Mouse (Mus musculus) neural tube, embryonic 14.5 days (tissue): ENCODE data around the gene Lbx1. TPM values are rescaled to one million over a fixed set of nuclear protein-coding genes. Genes with fewer than 3 reads are reported as not detected.

Source experiments
- ATAC-seq: fragments of 200-750 bp; cut with Nextera tagmentation; 2 replicates; pipeline ENCODE4 v1.8.0; 2017; ENCODE audit warnings: low read depth, mild to moderate bottlenecking, moderate TSS enrichment, moderate library complexity
- H3K27ac ChIP-seq: fragments of 300-500 bp; sonication (generic); 2 replicates; pipeline ENCODE4 v1.5.1; 2014; ENCODE audit warnings: low read depth, mild to moderate bottlenecking, control low read depth, low read length, moderate library complexity, mixed read lengths
- H3K27me3 ChIP-seq: fragments of 300-500 bp; sonication (generic); 2 replicates; pipeline ENCODE4 v1.6.1; 2014; ENCODE audit warnings: low read length; ENCODE audit not compliant: control insufficient read depth, insufficient read depth
- H3K36me3 ChIP-seq: fragments of 300-500 bp; sonication (generic); 2 replicates; pipeline ENCODE4 v1.6.1; 2014; ENCODE audit warnings: low read length, mixed read lengths; ENCODE audit not compliant: control insufficient read depth, insufficient read depth
- H3K4me1 ChIP-seq: fragments of 300-500 bp; sonication (generic); 2 replicates; pipeline ENCODE4 v1.6.1; 2014; ENCODE audit warnings: low read length; ENCODE audit not compliant: control insufficient read depth, insufficient read depth
- H3K4me2 ChIP-seq: fragments of 300-500 bp; sonication (generic); 2 replicates; pipeline ENCODE4 v1.6.1; 2014; ENCODE audit warnings: mild to moderate bottlenecking, low read depth, low read length, control low read depth
- H3K4me3 ChIP-seq: fragments of 300-500 bp; sonication (generic); 2 replicates; pipeline ENCODE4 v1.5.1; 2014; ENCODE audit warnings: low read depth, low read length, control low read depth, mixed read lengths
- H3K9ac ChIP-seq: fragments of 300-500 bp; sonication (generic); replicated peaks from 2 replicates; pipeline ENCODE4 v1.6.1; 2014; ENCODE audit warnings: low read depth, mild to moderate bottlenecking, control low read depth, low read length, mixed read lengths
- H3K9me3 ChIP-seq: fragments of 300-500 bp; sonication (generic); 2 replicates; pipeline ENCODE4 v1.6.1; 2016; ENCODE audit warnings: low read length; ENCODE audit not compliant: control insufficient read depth
- WGBS: fragments of 180-500 bp; shearing (Covaris S2); extraction: QIAGEN DNeasy Blood & Tissue Kit; methylation state at CpG from one replicate; pipeline ENCODE4 v1.1.7; 2014; 5-methylcytosine and 5-hydroxymethylcytosine counted together
- polyA plus RNA-seq: library from polyadenylated mRNA; unstranded; fragments of >200 nt; fragmentation: Nextera tagmentation; extraction: Ambion mirVana; gene quantifications from 2 replicates; pipeline ENCODE4 v1.2.1, GENCODE M21; 2014

Gene Lbx1
- polyA plus RNA-seq = 23.0 and 24.3 TPM in 2 replicates

DNA sequence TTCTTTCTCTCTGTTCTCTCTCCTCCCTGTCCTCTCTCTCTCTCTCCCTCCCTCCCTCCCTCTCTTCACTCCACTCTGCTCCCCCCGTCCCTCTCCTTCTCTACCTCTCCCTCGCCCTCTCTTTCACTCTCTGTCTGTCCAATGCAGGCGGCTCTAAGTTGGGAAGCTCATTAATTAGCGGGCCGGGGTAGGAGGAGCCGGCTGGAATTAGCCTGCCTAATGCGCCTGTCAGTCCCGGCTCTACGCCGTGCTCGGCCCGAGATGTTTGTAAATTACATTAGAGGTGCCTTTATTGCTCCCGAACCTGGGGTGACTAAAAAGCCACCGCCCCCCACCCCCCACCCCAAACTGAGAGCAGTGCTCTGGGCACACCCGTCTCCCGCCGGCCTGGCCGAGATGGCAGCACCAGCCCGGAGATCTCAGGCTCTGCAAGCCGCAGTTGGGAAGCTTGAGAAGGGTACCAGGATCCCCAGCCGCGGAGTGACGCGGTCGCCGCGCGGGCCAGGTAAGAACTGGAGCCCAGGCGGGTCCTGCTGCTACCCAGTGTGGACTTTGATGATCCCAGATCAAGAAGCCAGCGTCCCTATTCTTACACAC lies at the start of gene Lbx1:
Gene Lbx1 (minus strand): TSS at position 47 of the 597 bp plus-strand sequence.
- Histone ChIP-seq H3K4me1 (0 out of 2 replicates have a peak, but pooled peaks cover 14% of the 10 kb centered on the region), H3K9me3 (no peaks in the 10 kb centered on the region), H3K9ac (peak within 1 kb of the TSS; percentile 92), H3K27ac (peak within 1 kb of the TSS; percentile 97), H3K27me3 (peaks cover 21% of the 10 kb centered on the region), H3K36me3 (no peaks in the 10 kb centered on the region), H3K4me2 (peak within 1 kb of the TSS; percentile 57), H3K4me3 (peak within 1 kb of the TSS; percentile 65)
- ATAC-seq = peak; percentile 82
- WGBS = 0% methylated on average over 30 of the region's 30 CpGs

DNA sequence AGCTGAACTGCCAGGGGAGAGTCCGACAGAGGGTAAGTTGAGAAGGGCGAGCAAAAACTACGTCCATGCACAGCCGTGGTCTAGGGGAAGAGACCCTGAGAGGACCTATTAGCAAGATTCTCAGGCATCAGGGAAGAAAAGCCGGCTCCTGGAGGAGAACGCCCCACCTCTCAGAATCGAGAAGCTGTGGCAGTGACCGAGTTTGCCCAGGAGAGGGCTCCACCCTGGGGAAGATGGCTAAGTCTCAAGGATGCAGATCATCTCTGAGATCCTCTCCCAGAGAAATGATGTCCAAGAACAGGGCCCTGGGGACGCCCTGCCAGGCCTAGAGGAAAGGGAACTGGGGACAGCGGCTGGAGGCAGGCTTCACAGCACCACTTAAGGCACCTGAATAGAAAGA lies 47.7 kb upstream of the Lbx1 start:
- Histone ChIP-seq H3K4me3 (no peak overlapping the region), H3K27ac (no peak overlapping the region), H3K9ac (no peak overlapping the region), H3K9me3 (no peaks in the 10 kb centered on the region), H3K27me3 (no peaks in the 10 kb centered on the region), H3K4me2 (no peak overlapping the region), H3K4me1 (0 out of 2 replicates have a peak, but pooled peaks cover 3% of the 10 kb centered on the region), H3K36me3 (no peaks in the 10 kb centered on the region)
- 7% methylated on average over 10 of the region's 10 CpGs for WGBS
- no peak for ATAC-seq

DNA sequence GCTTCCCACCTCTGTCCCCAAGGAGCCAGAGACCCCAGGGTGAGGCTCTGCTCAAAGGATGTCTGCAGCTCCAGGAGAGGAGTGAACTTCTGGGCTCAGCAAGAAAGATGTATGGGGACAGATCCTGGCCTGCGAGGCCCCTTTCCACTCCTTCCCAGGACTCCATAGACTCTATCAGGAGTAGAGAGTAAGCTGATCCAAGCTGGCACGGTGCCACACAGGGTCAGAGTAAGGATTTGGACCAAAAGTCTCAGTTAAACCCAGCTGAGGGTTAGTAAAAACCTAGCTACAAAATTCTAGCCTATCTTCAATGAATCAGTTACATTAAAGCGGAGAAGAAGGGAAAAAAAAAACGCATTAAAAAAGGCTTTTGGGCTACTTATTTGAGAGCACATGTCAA lies 40.6 kb upstream of the Lbx1 start:
- H3K4me3 ChIP-seq = no peak overlapping the region
- H3K9me3 ChIP-seq = no peaks in the 10 kb centered on the region
- 70% methylated on average over 4 of the region's 4 CpGs for WGBS
- H3K9ac ChIP-seq = no peak overlapping the region
- H3K4me2 ChIP-seq = no peak overlapping the region
- no peaks in the 10 kb centered on the region for H3K4me1 ChIP-seq
- H3K36me3 ChIP-seq = no peaks in the 10 kb centered on the region
- ATAC-seq = no peak
- H3K27ac ChIP-seq = no peak overlapping the region
- no peaks in the 10 kb centered on the region for H3K27me3 ChIP-seq

DNA sequence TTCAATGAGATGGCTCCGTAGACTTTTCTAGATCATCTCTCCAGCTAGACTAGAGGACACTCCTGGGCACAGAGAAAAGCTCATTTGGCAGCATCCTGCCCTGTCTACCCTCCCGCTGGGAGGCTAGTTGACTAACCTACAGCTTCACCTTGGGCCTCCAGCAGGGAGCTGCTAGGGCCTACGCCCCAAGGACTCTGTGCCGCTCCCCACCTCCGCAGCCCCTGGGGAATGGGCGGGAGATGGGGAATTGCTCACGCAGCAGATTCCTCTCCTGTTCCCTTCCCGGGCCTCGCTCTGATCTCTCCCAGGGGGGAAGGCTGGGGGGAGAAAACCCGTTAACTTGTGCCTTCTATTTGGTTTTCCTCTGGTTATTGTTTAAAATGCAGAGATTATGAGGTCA lies 36.4 kb upstream of the Lbx1 start:
- Histone ChIP-seq H3K36me3 (no peaks in the 10 kb centered on the region), H3K4me3 (no peak overlapping the region), H3K4me1 (no peaks in the 10 kb centered on the region; the same call in 1 of the 2 replicates), H3K9me3 (no peaks in the 10 kb centered on the region), H3K9ac (no peak overlapping the region), H3K27ac (no peak overlapping the region), H3K4me2 (no peak overlapping the region), H3K27me3 (no peaks in the 10 kb centered on the region)
- WGBS = 23% methylated on average over 10 of the region's 10 CpGs
- no peak for ATAC-seq

DNA sequence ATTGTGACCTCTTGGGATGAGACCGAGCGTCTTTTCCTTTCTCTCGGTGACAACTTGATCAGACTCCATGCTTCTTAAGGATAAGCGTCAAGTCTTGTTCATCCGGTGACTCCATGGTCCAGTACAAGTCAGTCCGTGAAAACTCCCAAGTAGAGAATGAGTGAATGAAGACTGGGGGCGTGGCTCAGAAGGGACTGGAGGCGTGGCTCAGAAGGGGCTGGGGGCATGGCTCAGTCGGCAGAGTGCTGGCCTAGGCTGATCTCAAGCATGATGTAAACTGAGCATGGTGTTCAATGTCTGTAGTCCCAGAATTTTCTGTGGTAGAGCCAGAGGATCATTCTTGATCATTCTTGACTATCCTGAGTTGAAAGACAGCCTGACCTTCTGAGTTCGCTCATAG lies 27.4 kb upstream of the Lbx1 start:
- H3K4me3 ChIP-seq = no peak overlapping the region
- no peak overlapping the region for H3K9ac ChIP-seq
- ATAC-seq = no peak
- H3K4me2 ChIP-seq = no peak overlapping the region
- H3K9me3 ChIP-seq = no peaks in the 10 kb centered on the region
- WGBS = 74% methylated on average over 10 of the region's 10 CpGs
- no peaks in the 10 kb centered on the region for H3K27me3 ChIP-seq
- no peaks in the 10 kb centered on the region for H3K36me3 ChIP-seq
- H3K4me1 ChIP-seq = no peaks in the 10 kb centered on the region
- H3K27ac ChIP-seq = no peak overlapping the region

DNA sequence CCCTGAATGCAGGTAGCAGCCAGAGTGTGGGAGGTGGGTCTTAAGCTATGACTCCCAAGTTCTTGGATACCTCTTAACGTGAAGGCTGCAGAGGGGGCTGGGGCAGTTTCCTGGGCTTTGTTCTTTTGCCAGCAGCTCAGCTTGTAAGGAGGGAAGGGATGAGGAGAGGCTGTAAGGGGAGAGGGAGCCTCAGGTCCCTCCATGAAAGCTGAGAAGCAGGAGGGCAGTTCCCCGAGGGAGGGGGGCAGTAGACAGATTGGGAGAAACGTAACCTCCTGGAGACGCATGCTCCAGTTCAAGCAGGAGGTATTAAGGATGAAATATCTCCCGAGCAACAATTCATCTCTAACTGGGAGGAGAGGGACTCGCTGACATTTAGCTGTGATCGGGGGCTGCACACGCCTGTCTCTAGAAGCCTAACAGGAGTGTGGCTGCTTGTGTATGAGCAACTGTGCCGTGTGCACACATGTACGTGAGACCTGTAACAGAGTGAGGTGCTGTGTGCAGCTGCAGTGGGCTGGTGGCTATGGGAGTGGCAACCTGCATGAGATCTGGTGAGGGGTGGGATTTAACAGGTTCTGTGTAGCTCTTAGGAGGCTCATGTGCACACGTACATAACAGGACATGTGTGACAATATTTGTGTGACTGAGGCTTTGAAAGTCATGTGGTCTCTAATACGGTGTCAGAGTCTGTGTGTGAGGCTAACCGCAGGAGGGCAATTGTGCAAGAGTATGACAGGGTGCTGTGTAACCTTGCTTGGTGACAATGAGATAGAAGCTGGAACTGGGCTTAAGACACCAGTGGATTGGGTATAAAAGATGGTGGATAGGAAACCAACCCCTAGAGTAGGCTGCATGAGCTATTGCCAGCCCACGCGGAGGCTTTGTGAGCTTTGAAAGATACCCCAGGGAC lies 22.1 kb upstream of the Lbx1 start:
- Histone ChIP-seq H3K4me2 (no peak overlapping the region), H3K4me3 (no peak overlapping the region), H3K27ac (peak overlapping the region; percentile 28; the same call in 1 of the 2 replicates), H3K9me3 (no peaks in the 10 kb centered on the region), H3K9ac (no peak overlapping the region), H3K36me3 (no peaks in the 10 kb centered on the region), H3K27me3 (no peaks in the 10 kb centered on the region), H3K4me1 (peaks cover 5% of the 10 kb centered on the region; the same call in 1 of the 2 replicates)
- 45% methylated on average over 15 of the region's 15 CpGs for WGBS
- no peak; the same call in 1 of the 2 replicates for ATAC-seq

DNA sequence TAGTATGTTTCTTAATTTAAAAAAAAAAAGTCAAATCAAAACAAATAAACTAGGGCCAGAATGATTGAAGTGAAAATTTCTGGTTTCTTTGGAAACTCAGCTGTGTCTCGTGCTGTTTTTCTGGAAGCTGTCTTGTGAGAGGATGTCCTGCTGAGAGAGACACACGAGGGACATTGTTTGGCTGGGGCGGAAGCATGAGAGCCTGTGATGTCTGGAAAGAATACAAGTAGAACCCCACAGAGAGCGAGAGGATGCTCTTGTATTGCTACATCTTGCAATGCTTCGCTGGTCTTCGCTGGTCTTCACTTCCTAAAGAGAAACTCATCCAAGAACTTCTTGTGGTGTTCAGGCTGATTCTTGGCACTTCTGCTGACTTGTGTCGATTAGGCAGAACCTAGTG lies 19.2 kb upstream of the Lbx1 start:
- no peak overlapping the region for H3K4me2 ChIP-seq
- no peak overlapping the region for H3K9ac ChIP-seq
- no peaks in the 10 kb centered on the region for H3K36me3 ChIP-seq
- H3K9me3 ChIP-seq = no peaks in the 10 kb centered on the region
- no peak for ATAC-seq
- H3K27ac ChIP-seq = no peak overlapping the region
- no peaks in the 10 kb centered on the region for H3K27me3 ChIP-seq
- no peak overlapping the region for H3K4me3 ChIP-seq
- H3K4me1 ChIP-seq = peaks cover 5% of the 10 kb centered on the region; the same call in 1 of the 2 replicates
- 59% methylated on average over 7 of the region's 7 CpGs for WGBS

DNA sequence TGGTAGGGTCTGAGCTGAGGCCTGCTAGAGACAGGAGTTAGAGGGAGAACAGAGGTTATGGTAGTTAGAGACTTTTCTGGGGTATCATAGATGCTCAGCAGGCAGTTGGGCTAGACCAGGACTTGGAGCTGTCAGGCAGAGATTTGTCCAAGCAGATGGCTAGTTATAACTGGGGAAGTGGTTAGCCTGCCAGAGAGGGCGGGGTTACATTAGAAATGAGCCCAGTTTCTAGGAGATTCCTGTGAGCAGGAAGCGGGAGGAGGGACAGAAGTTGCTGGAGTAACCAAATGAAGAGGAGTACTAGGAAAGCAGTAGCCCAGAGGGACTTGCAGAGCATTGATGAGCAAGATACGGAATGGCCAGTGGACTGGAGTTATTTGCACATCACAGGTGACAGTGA lies 16.8 kb upstream of the Lbx1 start:
- peaks cover under 1% of the 10 kb centered on the region; the same call in 1 of the 2 replicates for H3K4me1 ChIP-seq
- WGBS = 77% methylated on average over 3 of the region's 3 CpGs
- H3K36me3 ChIP-seq = no peaks in the 10 kb centered on the region
- no peaks in the 10 kb centered on the region for H3K27me3 ChIP-seq
- ATAC-seq = no peak
- no peaks in the 10 kb centered on the region for H3K9me3 ChIP-seq
- no peak overlapping the region for H3K27ac ChIP-seq
- H3K4me3 ChIP-seq = no peak overlapping the region
- no peak overlapping the region for H3K4me2 ChIP-seq
- H3K9ac ChIP-seq = no peak overlapping the region

DNA sequence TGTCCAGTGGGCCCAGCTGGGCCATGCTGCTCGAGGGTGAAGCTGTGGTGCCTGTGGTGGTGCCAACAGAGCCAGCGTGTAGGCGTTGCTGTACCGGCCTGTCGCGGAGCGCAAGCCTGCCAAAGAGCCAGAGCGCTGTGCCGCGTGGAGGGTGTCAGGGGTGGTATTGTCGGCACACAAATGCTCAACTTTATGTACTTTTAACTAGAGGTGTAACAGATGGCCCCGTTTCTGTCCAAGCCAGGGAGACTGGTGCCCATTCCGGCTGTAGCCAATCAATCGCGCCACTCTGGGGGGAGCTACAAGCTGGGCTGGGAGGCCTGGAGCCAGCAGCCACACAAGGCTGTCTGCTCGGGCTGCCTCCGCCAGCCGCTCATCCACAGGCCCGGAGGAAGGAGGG lies 13.1 kb upstream of the Lbx1 start:
- H3K4me3 ChIP-seq = no peak overlapping the region
- H3K27me3 ChIP-seq = peaks cover 4% of the 10 kb centered on the region; the same call in 1 of the 2 replicates
- no peak overlapping the region for H3K9ac ChIP-seq
- no peaks in the 10 kb centered on the region for H3K9me3 ChIP-seq
- H3K27ac ChIP-seq = no peak overlapping the region
- ATAC-seq = peak; percentile 34; the same call in 1 of the 2 replicates
- 59% methylated on average over 19 of the region's 19 CpGs for WGBS
- no peaks in the 10 kb centered on the region for H3K36me3 ChIP-seq
- no peaks in the 10 kb centered on the region for H3K4me1 ChIP-seq
- H3K4me2 ChIP-seq = no peak overlapping the region
